Mouse (Mus musculus): ENCODE results near the gene Tshb.

Gene Tshb

DNA sequence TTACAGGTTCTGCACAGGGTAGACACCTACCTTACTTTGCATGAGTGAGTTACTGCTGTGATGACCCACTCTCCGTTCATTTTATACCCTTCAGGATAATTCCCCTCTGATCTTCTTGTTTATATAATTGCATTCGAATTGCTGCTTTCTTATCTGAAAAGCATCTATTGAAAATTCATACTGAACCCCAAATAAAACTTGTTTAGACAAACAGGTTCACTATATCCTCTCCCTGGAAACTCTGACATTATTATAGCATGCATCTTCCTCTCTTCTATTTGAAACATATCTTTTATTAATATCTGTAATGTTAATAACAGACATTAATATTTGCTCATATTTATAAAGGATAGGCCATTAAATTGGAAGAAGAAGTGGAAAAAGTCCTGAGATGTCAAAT, at the start of gene Tshb:
Tshb (minus strand) TSS at position 101 of the 400 bp plus-strand sequence.
- no peak for DNase-seq

DNA sequence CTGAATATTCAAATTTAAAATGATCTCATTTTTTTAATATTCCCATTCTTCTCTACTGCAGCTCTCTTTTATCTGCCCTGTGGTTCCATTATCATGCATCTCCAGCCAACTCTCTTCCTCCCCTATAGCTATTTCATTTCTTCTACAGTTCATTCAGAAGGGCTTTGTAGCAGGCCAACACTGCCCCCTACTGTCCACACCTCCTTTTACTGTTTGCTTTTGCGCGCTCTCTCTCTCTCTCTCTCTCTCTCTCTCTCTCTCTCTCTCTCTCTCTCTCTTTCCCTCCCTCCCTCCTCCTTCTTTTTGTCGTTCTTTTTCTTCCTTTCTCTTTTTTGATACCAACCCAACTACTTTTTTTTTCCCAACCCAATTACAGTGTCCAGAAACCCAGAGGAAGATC, 21.4 kb upstream of the Tshb start:
- peak; percentile 80 to 82 for DNase-seq

DNA sequence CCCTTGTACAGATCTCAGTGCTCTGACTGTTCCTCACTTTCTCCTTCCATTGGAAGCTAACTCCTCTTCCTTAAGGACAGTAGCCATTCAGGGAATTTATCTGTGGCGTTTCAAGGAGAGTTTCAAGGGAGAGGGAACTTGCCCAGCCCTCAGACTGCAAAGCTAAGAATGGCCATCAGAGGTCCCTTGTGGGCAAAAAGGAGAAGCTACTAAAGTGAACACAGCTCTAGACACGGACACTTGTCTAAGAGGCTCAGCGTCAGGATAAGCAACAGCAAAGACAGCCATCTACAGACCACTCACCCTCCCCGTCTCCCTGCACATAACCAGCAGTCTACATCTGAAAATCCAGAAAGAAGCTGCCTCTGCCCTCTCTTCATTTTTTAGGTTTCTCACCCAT, 4.9 kb upstream of the Tshb start:
- DNase-seq, result no peak

DNA sequence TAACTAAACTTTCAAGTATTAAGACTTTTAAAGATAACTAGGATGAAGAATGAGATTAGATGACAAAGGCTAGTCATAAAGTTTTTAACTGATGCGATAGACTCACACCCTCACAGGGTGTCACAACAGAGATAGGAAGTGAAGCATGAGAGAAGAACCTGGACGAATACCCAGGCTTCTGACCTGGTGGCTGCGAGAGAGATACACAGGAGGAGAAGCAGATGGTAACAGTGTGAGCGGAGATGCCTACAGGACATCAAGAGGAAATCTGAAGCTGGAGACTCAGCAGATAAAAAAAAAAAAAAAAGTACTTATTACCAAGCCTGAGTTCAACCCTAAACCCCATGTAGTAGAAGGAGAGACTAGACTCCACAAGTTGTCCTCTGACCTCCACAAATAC, 9.5 kb downstream of the Tshb start:
- DNase-seq, result peak; percentile 54 to 55

DNA sequence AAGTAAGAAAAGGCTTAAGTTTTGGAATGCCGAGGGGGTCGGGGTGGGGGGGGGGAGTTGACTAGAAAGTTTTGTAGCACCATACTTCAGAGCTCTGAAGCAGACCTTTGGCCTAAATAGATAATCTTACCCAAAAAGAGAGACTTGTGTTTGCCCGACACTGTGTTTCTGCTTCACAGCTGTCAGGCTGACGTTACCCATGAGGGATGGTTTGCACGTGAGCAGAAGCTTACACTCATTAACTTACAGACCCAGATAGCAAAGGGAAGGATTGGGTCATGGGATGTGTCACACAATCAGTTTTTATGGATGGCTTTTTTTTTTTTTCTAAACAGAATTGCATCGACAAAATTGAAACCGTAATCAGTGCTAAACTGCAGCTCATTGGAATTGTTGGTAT, 17.7 kb downstream of the Tshb start:
- DNase-seq, result no peak

DNA sequence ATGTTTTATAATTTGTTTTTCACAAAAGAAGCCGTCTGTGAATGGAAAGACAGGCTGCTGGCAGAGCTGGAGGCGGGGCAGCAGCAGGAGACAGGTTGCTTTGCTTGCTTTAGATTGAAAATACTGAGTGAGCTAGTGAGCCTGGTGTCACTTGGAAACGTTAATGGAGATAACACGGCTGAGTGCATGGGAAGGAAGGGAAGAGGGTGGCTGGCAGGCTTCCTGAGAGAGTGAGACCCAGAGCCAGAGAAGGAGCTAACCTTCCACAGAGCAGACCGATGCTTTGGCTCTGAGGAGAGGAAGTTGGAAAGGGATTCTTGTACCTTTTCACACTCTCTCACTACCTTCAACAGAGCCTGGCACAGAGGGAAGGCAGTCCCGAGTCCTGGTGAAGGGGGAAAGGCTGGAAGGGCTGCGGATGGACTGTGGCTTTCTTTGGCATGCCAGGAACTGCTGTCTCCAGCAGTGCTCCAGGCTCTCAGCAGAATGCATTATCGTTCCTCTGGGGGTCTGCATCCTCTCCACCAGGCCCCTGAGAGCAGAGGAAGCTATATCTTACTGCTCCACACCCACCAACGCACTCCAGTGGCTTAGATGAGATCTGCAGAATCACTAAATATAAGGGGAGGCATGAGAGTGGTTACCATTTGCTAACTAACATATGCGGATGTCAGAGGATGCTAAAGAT, 18.7 kb downstream of the Tshb start:
- DNase-seq, result peak; percentile 70

DNA sequence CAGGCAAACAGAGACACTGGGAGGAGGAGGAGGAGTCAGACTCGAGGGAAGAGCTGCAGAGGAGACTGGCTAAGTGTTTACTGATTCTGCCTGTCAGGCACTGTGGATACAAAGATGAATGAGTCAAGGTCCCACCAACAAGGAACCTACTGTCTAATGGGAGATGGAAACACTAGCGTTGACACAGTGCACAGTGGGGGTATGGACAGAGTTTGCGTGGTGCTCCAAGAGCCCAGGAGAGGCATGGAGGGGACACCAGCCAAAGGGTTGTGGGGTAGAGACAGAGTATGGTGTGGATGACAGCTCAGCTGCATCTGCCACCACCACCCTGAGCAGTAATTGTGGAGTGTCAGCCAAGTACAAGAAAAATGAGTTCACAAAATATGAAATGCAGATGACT, 20.1 kb downstream of the Tshb start:
- no peak for DNase-seq

DNA sequence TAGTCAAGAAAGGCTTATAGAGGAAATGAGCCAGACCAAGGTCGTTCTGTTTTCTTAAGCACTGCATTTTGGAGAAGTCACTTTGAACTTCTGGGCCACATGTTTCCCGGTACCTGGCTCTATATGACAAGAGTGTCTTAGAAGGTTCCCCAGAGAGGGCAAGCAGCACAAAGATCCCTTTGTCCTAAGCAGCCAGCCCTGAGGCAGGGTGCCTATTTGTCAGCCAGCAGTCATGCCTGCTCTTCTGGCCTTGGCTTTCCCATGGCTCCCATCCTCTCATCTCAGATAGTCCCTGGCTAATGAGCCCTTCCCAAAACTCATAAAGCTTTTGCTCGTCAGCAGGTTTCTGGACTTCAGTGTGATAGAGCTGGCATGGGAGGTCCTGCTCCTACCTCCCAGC, 22.3 kb downstream of the Tshb start:
- no peak for DNase-seq

DNA sequence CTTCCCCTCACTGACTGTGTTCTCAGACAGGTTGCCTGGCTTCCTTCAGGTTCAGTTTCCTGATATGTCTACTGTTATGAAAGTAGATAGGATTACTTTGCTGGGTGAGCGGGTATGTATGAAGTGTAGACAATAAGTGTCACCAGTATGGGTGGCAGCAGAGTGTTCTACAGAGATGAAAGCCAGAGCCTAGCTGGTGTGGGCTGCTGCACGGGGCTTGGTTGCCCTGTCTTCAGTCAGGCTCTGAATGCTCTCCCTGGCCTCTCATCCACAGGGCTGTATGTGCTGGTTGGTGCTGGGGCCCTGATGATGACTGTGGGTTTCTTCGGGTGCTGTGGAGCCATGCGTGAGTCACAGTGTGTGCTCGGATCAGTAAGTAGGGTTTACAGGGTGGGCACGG, 25.5 kb downstream of the Tshb start:
- DNase-seq, result no peak

DNA sequence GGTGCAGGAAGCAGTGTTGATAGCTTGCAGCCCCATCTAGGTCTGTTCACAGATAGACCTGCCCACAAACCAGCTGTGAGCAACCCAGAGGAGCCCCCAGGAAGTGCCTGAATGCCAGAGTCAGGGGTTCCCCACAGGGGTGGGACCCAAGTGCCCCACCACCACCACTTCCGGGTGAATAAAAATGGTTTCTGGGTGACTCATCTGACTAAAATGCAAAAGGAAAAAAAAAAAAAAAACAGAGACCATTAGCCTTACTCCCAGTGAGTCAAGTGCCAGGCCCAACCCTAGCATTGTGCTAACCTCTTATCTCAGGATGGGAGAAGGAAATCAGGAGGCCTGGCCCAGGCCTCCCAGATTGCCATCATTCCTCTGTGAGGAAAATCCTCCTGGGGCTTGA, 26.7 kb downstream of the Tshb start:
- DNase-seq, result no peak

DNA sequence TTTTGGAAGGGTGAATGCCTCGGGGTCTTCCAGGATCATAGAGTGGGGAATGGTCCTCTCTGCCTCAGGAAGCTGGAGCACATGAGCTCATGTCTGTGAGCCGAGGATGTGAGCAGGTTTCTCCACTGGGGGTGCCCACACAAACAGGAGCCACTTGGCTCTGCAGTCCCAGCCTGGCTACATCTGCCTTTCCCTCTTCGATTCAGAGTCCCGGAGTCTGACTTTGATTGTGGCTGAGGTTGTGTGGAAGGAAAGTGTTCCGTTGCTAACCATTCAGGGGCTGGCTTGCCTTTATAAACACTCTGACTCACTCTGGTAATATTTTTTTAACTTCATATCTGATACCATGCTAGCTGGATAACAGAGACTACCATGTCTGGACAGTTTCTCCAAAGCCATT, 30.1 kb downstream of the Tshb start:
- DNase-seq, result no peak

DNA sequence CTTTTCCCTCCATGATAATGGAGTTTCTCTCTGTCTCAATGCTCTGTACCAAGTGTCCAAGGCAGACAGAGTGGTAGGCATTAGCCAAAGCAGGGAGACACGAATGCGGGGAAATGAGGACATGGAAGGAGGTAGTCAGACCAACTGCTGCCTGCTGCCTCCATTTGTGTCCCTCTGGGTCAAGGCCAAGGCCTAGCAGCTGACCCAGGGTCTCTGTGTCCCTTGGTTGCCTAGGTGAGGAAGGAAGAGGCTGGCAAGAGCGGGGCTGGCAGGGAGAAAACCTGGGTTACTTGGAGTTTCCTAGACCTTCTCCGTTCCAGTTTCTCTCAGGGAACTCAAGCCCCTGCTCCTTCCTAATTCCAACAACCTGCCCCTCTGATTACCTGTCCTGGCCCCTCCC, 30.5 kb downstream of the Tshb start:
- DNase-seq, result no peak

DNA sequence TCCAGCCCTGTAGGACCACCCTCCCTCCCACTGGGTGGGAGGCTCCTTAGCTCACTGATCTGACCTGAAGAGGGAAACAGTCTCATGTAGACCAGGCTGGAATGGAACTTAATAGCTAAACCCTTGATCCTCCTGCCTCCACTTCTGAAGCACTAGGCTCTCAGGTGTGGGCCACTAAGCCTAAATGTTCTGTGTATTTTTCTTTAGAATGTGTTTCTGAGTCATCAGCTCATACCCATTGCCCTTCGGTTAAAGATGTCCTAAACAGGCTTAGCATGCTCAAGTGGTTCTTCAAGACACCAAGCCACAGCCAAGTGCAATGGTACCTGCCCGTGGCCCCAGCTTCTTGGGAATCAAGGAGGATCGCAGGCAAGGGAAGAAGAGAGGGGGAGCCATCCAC, 31.0 kb downstream of the Tshb start:
- no peak for DNase-seq

DNA sequence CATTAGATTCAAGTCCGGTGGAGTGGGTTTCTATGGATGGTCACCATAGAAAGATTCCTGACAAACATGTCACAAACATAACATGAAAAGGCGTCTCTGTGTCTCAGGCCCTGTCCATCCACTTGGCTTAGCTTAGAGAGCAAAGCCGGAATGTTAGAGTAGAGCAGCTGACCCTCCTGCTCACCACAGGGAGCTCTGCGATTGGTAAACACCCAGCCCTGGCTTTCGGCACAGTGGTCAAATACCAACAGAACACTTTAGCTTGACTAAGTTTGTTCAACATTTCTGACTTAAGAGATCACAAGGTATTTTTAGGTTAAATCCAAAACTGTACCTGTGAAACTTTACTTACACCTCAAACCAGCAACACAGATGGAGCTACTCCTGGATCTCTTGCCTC, 31.4 kb downstream of the Tshb start:
- DNase-seq, result no peak

DNA sequence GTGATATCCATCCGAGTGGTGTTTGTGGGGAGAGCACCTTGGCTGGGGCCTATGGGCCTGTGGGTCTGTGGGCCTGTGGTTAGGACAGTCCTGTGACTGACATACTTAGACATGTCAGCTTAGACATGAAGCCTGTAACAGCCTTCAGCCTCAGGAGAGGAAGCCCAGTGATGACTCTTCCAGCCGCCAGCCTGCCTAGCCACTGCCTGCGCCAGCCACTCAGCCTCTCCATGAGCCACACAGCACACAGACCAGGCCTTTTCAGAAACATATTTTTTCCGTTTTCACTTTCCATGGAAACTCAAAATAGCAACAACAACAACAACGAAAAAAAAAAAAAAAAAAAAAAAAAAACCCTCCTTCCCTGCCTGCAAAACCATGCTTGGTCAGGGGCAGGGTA, 33.8 kb downstream of the Tshb start:
- DNase-seq, result no peak

DNA sequence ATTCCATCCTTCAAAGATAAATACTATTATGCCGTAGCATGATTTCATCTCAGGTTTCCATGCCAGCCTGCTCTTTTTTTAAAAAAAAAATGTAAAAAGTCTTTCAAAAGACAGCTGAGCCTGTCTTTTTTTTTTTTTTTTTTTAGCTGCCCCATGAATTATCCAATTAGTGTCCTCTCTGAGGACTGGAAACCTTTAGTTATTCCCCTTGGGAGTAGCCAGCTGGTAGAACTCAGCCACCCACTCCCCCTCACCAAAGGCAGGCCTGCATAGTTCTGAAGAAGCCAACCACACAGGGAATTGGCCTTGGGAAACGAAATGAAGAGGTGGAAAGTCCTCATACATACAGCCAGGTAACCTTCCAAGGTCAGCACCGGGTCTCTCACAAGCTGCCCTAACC, 34.5 kb downstream of the Tshb start:
- DNase-seq, result no peak

DNA sequence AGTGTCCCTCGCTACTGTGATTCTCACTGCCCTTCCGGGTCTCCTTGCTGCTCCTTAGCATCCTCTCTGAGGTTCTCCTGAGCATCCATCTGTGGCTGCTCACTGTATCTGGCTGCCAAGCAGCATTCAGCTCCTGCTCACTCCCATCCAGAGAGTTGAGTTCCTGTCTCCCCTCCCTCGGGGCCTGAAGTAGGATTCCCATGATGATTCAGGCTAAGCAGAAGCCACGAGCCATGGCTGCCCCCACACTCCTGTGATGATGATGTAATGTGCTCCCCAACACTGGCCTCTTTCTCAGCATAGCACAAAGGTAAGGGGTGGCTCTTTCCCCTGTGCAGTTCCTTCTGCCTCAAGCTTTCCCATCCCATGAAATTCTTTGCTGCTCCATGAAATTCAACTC, 36.3 kb downstream of the Tshb start:
- DNase-seq, result no peak

DNA sequence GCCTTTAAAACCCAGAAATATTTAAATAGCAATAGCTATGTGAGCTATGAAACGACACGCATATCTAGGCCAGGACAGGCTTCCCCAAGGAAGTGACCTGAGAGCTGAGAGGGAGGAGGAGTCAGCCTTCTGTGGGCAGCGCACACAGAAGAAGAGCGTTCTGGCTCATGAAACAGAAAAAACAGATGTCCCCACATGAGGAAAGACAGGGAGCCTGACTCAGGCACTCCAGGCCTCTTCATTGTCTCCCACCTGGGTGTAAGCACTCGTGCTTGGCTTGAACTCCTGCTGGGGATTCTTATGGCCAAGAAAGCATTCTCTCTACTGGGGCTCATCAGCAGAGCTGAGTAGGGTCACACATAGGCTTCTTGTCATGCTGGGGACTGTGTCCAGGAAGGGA, 37.9 kb downstream of the Tshb start:
- DNase-seq, result no peak

DNA sequence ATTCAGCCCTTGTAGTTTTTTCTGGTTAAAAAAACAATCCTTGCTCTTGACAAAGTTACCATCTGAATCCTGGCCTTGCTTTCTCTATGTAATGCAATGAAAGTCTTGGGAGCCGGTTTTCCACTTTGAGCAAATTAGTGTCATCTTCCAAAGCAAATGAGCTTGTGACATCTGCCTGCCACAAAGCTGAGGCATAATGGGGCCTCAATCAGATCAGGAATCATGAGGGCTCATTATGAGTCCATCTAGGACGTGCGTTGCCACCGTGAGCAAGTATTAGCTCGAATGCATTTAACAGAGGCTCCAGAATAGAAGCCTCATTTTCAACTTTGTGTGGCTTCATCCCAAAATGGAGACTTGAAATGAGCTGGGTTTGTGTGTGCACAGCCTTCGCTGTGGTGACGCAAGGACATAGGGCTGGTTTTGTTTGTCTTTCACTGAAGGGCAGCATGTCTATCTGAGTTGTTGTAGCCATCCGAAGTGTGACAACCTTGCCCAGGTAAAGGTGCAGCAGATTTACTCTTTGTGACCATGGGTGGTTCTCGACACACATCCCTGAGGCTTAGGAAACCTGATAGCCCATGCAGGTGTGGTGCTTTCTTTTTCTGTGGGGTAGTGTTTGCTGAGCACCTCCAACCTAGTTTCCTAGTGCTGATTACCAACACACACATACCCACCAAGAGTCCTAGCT, 38.6 kb downstream of the Tshb start:
- DNase-seq, result no peak

DNA sequence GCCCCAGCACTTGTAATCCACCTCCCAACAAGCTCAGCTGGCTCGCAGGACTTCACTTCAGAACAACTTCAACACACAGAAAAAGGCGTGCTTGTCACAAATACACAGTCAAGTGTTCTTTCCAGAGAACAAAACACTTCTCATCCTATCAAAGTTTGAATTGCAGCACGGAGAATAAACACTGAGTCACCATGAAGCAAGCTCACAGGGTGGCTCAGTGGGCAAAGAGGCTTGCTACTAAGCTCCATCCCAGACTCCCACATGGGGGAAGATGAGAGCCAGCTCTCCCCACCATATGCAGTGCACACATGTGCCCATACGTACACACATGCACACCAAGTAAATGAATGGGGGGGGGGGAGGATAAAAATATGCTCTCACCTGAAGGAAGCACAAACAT, 39.3 kb downstream of the Tshb start:
- DNase-seq, result no peak

DNA sequence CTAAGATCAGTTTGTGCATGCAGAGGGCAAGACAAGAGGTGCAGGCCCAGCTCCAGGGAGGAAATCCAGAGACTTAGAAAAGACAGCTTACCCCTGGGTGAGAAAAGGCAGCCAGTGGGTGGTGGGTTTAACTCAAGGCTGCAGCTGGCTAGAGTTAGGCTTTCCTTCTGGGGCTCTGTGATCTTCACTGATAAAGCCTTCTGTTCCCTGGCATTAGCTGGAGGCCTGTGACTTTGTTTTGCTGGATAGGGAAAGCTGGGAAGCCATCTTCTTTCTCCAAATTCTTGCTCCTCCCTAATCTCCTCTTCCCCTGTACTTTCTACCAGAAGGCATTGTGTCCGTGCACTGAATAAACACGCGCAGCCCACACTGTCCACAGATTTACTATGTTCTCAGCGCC, 39.8 kb downstream of the Tshb start:
- DNase-seq, result no peak

DNA sequence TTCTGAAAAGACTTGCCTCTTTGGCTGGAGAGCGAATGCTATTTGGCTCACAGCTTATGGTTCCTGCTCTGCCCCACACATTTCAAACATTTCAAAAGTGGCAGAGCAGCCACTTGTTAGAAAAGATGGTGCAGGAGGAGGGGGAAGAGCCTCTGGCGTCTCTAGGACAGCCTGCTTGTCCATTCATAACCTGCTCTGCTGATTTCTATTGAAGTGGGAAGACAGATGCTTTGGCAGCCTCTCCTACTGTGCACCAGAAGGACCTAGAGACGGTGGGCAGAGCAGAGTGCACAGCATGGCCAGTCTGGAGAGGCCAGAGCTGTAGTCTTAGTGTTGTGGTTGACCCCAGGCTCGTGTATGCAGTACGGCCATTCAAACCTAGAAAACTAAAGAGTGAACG, 43.6 kb downstream of the Tshb start:
- DNase-seq, result no peak

DNA sequence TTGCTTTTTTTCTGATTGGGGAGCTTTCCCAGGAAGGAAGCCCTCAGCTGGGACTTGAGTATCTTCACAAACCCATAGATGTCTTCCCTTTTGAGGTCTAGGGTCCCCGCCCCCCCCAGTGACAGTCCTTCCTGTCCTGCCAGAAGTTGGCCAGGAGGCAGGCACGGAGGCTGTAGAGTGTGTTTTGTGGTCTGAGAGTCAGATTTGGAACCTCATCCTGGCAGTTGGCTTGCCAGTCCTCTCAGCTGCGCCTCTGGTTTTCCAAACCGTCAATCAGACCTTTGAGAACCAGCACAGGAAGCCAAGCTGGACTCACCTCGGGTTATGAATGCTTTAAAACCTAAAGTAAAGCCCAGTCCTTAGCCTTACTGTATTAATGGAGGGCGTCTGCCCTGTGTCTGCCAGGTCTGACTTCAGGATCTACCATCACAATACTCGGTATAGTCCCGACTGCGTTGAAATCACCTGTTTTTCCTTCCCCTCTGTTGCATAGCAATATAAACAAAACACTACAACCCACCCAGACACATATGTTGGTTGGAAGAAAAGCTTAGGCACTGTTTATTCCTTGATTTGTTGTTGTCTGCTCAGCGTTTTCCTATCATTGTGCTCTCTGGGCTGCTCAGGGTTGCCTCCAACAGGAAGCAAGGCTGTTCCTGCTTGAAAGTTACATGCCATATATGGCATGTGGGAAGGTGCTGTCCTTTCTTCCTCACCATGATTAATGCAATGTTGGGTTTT, 44.2 kb downstream of the Tshb start:
- DNase-seq, result no peak

DNA sequence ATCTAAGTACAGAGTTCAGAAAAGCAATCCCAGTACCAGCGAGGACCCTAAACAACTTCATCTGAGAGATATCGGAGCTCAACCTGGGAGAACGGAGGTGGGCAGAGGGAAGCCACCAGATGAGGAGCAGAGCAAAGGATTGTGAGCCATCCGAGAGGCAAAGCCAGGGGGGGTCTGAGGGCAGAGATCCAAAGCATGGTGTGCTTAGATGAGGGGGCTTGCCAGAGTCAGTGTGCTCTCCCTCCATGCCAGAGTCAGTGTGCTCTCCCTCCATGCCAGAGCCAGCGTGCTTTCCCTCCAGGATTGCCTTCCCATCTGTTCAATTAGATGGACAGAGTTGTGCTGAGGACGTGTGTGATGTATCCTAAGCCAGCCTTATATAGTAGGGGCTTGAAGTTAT, 45.4 kb downstream of the Tshb start:
- DNase-seq, result peak in 1 of 2 experiments; percentile 16

All from cerebellum, postnatal 36 days (tissue).